Mouse (Mus musculus): ENCODE data around the gene Slc30a1.
A peak's percentile ranks its signal among the peaks of the same experiment; 100 is the strongest.

Slc30a1 gene

DNA sequence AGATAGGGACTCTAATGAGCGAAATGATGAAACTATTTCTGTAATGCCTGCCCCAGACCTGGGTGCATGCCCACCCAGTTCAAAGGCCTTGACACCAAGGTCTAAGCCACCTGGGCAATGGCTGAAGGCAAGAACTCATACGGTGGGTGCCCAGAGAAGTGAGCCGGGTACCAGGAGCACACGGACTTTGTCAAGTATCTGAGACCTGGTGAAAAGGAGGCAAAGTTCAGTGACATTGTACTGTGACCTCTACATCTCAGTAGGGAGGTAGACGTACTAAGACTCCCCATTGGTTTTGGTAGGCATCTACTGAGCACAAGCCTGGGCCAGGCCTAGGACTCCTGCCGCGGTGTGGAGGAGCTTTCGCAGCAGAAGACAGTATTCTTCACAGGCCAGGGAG lies 38.8 kb downstream of the Slc30a1 start:
- DNase-seq = no peak

DNA sequence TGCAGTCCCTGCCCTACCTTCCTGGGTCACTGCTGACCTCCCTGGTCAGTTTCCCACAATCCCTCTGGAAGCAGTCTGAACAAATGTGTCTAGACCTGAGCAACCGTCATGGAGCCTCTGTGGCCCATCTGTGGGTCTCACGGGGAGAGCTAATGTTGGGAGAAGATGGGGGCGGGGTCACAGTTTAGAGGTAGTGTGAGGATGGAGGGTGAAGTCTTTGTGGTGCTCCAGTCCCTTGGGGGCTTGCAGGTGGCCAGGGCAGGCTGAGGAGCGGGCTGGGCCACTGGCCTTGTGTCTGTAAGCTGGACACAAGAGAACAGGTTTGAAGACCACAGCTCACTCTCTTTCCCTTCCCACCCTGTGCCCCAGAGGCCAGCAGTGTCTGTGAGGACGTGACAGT lies 39.2 kb downstream of the Slc30a1 start:
- no peak for DNase-seq

DNA sequence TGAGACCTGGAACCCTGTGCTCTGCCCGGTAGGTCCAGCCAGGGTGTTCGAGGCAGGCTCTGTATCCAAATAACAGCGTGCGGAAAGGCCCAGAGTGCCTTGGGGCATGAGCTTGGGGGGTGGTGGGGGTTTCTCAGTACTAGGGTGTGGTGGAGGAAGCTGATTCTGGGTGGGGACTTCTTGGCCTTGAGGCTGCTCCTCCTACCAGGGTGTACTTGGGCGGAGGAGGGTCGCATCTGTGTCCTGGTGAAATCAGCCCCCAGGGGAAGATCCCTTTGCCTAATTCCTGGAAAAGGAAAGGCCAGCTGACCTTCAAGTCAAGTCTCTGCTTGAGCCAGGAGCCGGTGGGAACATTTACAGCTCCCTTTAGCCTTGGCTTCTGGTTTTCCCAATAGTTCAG lies 39.7 kb downstream of the Slc30a1 start:
- DNase-seq = no peak

DNA sequence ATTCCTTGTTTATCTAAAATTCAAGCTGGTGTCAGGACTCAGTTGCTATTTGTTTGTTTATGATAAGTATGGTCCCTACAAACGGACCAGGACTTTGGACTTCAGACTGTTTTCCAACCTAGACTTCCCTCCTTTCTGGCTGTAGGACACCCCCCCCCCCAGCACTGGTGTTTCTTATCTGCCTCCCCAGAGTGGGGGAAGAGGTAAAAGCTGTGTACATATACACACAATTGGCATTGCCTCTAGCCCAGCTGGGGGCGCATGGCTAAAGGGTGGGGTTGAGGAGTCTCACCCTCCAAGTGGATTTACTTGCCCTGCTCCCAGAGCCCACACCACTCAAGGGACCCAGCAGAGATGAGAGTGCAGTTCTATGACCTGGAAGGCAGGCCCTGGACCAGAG lies 40.3 kb downstream of the Slc30a1 start:
- no peak for DNase-seq

DNA sequence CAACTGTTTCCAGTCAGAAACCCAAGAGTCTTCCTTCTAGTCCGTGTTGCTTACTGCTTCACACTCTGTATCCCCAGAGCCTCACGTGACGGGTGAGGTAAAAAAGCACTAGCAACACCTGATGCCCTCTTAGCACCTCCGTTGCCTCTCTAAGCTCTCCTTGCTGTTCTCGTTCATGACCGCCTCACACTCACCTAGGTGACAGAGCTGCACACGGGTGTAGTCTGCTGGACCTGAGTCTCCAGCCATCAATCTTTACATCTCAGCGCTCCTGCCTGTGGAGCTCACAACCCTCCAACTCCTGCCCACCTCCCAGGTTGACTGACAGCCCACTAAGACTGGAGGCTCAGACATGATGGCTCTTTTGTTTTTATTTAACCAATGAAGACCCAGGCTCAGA lies 41.2 kb downstream of the Slc30a1 start:
- no peak for DNase-seq

DNA sequence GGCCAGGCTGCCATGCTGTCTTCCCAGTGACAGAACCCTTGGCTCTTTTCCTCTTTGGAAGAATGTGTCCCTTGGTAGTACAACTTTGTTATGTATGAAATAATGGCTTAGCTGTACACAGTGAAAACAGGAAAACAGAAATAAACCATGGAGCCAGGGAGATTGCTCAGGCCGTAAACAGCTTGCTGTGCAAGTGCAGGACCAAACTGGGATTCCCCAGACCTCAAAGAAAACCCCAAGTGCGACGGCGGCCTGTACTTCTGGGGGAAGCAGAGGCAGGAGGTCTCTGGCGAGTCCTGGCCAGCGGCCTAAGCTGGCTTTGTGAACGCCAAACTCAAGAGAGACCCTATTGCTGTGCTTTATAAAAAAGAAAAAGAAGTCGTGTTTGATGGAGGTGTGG lies 42.0 kb downstream of the Slc30a1 start:
- DNase-seq = no peak

DNA sequence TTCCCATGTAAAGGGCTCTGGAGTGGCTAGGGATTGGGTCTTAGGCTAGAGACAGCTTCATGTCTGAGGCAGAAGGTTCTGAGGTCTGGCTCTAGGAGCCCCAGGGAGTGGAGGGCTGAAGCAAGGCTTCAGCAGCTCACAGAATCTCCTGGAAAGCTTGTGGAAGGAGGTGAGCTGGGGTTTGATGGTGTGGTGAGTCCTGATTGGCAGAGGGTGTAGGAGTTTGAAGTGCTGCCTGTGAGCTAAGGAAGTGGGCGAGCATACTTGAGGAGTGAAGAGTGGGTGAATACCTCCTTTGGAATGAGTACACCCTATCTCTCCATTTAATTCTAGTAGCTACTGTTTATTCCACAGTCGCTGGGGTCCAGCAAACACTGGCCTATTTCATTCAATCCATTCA lies 44.0 kb downstream of the Slc30a1 start:
- DNase-seq = no peak

DNA sequence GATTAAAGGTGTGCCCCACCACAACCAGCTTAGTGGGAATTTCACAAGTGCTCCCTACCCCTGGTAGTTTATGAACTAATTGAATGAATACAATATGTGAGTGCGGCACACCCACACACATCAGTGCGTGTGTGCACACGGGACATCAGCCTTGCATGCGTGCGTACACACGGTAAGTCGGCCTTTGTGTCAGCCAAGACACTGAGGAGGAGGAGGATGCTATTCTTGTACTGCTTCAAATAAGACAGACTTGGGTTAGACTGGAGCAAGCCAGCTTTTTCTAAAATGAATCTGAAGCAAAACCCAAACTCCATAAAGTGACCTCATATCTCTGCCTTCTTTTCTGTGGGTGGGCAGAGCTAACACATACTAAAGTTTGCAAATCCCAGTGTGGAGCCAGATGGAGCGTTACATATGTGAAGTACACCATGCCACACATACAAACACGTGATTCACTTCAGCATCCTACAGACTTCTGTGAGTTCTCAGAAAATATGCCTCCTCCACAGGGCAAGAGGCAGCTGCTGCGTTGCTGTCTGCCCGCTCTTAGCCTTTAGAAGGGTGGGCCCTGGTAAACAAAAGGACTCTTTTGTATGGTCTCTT lies 46.3 kb downstream of the Slc30a1 start:
- DNase-seq = no peak

DNA sequence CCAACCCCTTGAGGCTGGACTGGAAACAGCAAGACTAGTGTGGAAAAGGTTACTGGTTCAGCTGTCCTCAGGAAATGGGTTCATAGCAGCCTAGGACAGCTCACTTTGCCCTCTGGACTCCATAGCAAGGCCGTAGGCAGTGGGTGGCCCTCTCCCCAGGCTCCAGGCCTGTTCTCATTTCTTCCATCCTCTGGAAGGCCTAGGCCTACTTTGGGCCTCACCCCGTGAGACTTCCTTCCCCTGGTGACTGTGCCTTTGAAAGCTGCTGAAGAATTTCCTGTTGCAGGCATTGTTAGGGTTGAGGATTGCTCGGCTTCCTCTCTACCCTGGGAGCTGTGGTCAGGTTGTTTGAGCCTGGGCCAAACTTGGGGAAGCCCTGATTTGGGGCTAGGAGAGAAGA lies 48.5 kb downstream of the Slc30a1 start:
- peak; percentile 28 for DNase-seq

DNA sequence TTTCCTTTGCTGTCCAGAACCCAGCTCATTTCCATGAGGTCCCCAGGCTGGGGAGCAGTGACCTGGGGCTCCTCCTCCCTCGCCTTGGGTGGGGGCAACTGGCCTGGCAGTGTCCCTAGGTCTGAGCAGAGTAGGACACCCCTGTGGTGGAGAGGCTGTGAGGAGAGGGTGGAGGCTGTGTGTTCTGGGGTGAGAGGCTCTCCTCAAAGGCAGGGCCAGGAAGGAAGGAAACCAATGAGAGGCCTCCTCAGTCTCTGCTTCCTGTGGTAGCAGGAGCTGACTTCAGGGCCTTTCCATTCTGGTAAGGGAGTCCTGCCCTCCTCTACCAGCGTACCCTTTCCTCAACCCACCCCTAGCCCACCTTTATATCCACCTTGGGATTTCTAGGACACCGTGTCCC lies 49.7 kb downstream of the Slc30a1 start:
- peak; percentile 22 for DNase-seq

DNA sequence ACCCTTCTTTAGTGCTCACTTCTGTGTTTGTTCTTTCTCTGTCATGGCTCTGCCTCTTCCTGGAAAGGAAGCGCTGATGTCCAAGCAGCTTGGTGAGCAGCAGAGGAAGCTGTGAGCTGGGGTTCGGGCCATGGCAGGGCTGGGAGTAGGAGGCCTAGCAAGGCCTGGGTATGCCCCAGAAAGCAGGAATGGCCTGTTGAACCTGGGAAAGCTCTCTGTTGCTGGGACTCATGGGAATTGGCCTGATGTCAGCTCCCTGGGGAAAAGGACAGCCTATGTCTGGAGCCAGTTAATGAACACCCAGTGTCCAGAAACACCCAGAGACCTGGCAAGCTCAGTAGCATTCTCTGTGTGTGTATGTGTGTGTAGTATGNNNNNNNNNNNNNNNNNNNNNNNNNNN lies 50.3 kb downstream of the Slc30a1 start:
- no peak for DNase-seq

DNA sequence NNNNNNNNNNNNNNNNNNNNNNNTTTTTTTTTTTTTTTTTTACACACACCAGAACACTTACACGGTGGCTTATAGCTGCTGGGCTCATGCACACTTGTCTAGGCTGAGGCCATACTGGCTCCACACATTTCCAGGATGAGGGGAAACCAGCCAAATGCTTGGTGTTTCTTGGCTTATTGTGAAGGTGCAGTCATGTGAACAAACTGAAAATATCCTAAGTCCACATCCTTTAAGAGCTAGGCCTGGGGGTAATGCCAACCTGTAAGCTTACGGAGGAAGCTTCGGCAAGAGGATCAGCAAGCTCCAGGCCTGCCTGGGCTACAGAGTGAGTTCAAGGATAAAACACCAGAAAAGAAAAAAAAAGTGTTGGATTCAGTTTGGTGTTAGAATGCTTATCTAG lies 50.8 kb downstream of the Slc30a1 start:
- DNase-seq = no peak

DNA sequence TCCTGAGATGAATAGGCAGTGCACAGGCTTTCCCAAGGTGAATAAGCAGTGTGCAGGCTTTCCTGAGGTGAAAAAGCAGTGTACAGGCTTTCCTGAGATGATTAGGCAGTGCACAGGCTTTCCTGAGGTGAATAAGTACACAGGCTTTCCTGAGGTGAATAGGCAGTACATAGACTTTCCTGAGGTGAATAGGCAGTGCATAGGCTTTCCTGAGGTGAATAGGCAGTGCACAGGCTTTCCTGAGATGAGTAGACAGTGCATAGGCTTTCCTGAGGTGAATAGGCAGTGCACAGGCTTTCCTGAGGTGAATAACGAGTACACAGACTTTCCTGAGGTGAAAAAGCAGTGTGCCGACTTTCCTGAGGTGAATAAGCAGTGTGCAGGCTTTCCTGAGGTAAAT lies 54.4 kb downstream of the Slc30a1 start:
- no peak for DNase-seq

All from thymus, postnatal 14 days (tissue).